Mouse (Mus musculus) forebrain, embryonic 15.5 days (tissue): ENCODE data around the gene Duxbl1. TPM values are rescaled to one million over a fixed set of nuclear protein-coding genes. Genes with fewer than 3 reads are reported as not detected.
A peak's percentile ranks its signal among the peaks of the same experiment; 100 is the strongest.
"Not testable (repeated sequence)": the region's sequence is repeated elsewhere in the genome, so short reads cannot be mapped to it uniquely, and the experiment has no call there.

ENCODE experiments used
- ATAC-seq: fragments of 200-750 bp; cut with Nextera tagmentation; replicated peaks from 2 replicates; pipeline ENCODE4 v1.8.0; 2017; ENCODE audit warnings: mild to moderate bottlenecking, moderate TSS enrichment, moderate library complexity
- H3K27ac ChIP-seq: fragments of 300-500 bp; sonication (generic); replicated peaks from 2 replicates; pipeline ENCODE4 v1.5.1; 2015; ENCODE audit warnings: mild to moderate bottlenecking, inconsistent platforms
- H3K27me3 ChIP-seq: fragments of 300-500 bp; sonication (generic); 2 replicates; pipeline ENCODE4 v1.6.1; 2015; ENCODE audit warnings: inconsistent platforms
- H3K36me3 ChIP-seq: fragments of 300-500 bp; sonication (generic); 2 replicates; pipeline ENCODE4 v1.6.1; 2015; ENCODE audit warnings: mild to moderate bottlenecking, inconsistent platforms
- H3K4me1 ChIP-seq: fragments of 300-500 bp; sonication (generic); 2 replicates; pipeline ENCODE4 v1.6.1; 2015; ENCODE audit warnings: inconsistent platforms
- H3K4me2 ChIP-seq: fragments of 300-500 bp; sonication (generic); replicated peaks from 2 replicates; pipeline ENCODE4 v1.6.1; 2015; ENCODE audit warnings: mild to moderate bottlenecking, inconsistent platforms
- H3K4me3 ChIP-seq: fragments of 300-500 bp; sonication (generic); 2 replicates; pipeline ENCODE4 v1.5.1; 2015; ENCODE audit warnings: mild to moderate bottlenecking, inconsistent platforms
- H3K9ac ChIP-seq: fragments of 300-500 bp; sonication (generic); replicated peaks from 2 replicates; pipeline ENCODE4 v1.6.1; 2015; ENCODE audit warnings: mild to moderate bottlenecking, inconsistent platforms
- H3K9me3 ChIP-seq: fragments of 300-500 bp; sonication (generic); 2 replicates; pipeline ENCODE4 v1.6.1; 2016; ENCODE audit warnings: inconsistent platforms
- WGBS: fragments of 180-500 bp; shearing (Covaris S2); methylation state at CpG from one replicate; pipeline ENCODE4 v1.1.7; 2015; ENCODE audit warnings: mixed read lengths; 5-methylcytosine and 5-hydroxymethylcytosine counted together
- polyA plus RNA-seq: library from polyadenylated mRNA; unstranded; fragments of >200 nt; fragmentation: Nextera tagmentation; extraction: Ambion mirVana; gene quantifications from 2 replicates; pipeline ENCODE4 v1.2.1, GENCODE M21; 2015

The Duxbl1 gene
- polyA plus RNA-seq, result 2.1 and 3.4 TPM in 2 replicates

DNA sequence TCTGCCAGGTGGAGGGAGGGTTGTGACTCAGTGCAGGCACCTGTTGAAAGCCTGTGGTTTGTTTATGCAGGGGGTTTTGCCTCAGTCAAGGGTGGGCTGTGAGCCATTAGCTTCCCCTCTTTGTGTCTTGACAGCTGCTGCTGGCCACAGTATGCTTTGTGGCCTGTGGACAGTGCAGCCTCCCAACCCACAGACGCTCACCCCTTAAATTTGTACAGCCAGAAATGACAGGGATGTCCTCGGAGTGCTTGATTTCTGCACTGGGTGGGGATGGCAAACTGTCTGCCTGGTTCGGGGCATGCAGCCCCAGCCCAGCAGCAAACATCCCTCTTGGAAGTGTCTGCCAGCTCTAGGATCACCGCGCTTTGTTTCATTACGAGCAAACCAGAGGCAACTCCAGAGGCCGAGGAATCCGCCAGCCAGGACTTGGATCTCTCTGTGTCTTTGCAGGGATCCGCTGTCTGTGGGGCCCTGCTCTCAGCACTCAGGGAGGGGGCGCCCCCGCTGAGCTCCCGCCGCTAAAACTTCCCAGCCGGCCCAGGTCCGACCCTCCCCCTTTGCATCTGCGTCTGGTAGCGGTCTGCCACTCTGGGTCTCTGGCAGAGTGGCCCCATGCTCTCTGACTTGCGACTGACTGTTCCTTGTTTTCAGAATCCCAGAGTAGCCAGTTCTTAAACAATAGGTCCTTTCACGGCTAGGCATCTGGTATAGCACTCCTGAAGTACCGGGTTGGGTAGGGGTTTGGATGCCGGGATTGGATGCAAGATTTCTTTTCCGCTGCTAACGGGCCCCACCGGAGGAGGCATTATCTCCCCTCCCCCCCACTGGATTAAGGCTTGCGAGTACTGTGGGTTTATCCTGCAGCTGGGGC lies at the start of gene Duxbl1:
Gene Duxbl1 (plus strand): TSS at position 207 of the 871 bp plus-strand sequence.
- not testable (repeated sequence) for H3K9me3 ChIP-seq, H3K4me1 ChIP-seq, H3K27me3 ChIP-seq, H3K36me3 ChIP-seq
- Histone ChIP-seq H3K27ac (peak within 1 kb of the TSS; percentile 88), H3K4me3 (peak within 1 kb of the TSS; percentile 31), H3K9ac (peak within 1 kb of the TSS; percentile 42), H3K4me2 (peak within 1 kb of the TSS; percentile 35)
- ATAC-seq, result peak; percentile 87
- no CpG with 5 or more reads among the region's 25 CpGs for WGBS

DNA sequence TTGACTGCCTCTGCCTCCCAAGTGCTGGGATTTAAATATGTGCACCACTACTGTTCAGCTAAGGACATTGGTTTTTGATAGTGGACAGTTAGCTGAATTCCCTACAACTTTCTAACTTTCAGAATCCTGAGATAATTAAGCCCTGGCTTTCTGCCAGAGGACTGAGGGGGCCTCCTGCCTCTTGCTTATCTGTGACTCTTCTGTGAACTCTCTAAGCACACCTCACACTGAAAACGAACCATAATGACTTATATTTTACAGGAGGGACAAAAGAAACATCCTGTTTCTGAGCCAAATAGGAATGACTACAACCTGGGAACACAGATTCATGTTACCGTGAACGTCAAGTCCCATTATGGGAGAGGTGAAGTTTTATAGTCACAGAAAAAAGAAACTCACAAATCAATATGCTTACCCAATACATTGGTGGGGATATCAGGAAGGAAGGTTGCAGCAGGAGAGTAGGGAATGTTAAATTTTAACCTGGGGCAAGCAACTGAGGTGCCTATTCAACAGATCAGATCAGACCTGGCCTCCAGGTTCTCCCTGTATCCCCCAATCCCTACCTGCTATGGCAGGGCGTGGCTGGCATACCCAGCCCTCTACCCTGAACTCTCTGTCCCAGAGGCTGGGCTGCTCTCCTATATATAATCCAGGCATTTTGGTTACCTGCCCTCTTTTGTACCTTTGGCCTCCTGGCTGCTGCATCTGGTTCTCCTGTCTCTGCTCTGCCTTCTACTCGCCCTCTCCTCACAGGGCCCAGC lies 41.3 kb upstream of the Duxbl1 start:
- H3K4me2 ChIP-seq, H3K4me1 ChIP-seq, H3K27ac ChIP-seq, H3K36me3 ChIP-seq, H3K27me3 ChIP-seq, ATAC-seq, H3K9ac ChIP-seq, H3K4me3 ChIP-seq, H3K9me3 ChIP-seq: not testable (repeated sequence)
- WGBS, result no CpG with 5 or more reads among the region's 5 CpGs

DNA sequence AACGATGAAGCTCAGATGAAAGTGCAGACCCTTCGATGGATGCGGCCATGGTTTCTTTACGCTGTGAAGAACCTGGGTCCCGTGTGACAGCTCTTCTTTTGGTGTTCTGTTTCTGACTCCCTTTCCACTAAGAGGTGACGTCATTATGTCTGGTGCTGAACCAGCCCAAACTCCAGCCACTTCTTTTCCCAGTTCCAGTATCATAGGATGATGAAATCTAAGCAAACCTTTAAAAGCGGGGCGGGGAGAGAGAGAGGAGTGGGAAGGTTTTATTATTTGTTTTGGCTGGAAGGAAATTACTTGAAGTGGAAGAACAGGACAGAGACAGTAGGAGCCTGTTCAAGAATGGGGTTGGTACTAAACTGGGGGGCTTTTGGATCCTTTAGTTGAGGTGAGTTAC lies 40.4 kb upstream of the Duxbl1 start, which contains the start of gene Cphx1:
Gene Cphx1 (plus strand): TSS at position 301 of the 400 bp plus-strand sequence.
- H3K9ac ChIP-seq, H3K9me3 ChIP-seq, H3K36me3 ChIP-seq, H3K27ac ChIP-seq, H3K4me1 ChIP-seq, H3K4me3 ChIP-seq, H3K4me2 ChIP-seq, ATAC-seq, H3K27me3 ChIP-seq: not testable (repeated sequence)
- WGBS, result no CpG with 5 or more reads among the region's 8 CpGs

DNA sequence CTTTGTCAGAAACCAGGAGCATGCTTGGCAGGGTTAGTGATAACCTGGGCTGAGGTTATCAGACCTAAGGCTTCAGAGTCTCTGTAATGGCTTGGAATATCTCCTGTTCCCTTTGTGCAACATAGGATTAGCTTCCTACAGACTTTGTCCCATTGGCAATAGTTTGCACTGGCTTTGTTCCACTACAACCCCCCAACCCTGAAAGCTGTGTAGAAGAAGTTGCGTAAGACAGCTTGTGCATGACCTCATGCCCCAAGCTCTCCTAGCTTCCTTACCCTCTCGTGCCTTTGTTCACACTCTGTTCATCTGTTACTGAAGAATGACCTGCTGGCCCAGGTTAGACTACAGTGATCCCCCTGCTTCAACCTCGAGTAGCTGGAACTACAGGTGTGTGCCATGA lies 20.5 kb upstream of the Duxbl1 start:
- not testable (repeated sequence) for H3K36me3 ChIP-seq, H3K4me3 ChIP-seq, H3K9me3 ChIP-seq, H3K4me1 ChIP-seq, H3K27me3 ChIP-seq, H3K27ac ChIP-seq, H3K9ac ChIP-seq, H3K4me2 ChIP-seq, ATAC-seq
- no CpG with 5 or more reads among the region's 3 CpGs for WGBS

DNA sequence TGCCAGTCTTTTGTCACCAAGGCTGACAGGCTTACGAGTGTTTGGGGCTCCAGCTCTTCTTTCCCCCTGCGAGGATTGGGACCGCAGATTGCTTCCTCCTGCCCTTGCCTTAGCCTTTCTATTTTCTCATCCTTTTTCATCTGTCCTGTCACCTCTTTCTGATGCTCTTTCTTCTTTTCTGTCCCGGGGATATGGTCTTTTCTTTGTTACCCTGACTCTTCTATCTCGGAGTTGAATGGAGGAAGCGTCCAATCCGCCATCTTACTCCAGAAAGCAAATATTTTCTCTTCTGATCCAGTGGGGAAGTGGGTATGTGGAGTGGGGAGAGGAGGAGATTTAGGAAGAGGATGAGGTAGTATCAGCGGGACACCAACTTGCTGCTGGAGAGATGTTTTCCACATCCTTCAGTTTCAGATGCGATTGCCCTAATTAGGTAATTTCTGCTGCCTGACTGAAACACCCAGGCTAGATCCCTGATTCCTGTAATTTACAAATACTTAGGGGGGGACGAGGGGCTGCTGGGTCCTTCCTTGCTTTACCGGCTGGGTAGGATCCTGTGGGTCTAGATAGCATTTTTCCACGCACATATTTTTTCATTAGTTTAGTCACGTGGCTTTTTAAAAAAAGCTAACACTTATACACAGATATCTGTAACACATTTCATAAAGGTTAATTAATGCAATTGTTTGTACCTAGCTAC lies 1.0 kb downstream of the Duxbl1 start:
- H3K9me3 ChIP-seq, H3K27me3 ChIP-seq, H3K36me3 ChIP-seq, H3K4me1 ChIP-seq: not testable (repeated sequence)
- Histone ChIP-seq H3K9ac (peak overlapping the region; percentile 42), H3K4me3 (peak overlapping the region; percentile 31), H3K4me2 (peak overlapping the region; percentile 35), H3K27ac (peak overlapping the region; percentile 88)
- peak; percentile 59; the same call in 1 of the 2 replicates for ATAC-seq
- WGBS, result 0% methylated on average over 8 of the region's 13 CpGs

DNA sequence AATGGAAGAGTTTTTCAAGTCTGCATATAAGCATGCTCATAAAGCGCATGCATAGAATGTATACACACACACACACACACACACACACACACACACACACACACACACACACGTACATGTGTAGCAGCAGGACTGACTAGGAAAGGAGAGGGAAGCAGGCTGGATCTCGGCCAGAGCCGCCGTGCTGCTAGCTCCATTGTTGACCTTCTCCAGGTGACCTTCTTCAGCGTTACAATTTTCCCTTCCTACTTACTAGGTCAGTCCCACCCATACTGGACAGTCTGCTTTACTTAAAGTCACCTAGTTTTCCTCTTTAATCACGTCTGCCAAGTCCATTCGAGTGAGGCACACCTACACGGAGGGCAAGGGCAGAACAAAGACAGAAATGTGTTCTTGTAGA lies 3.5 kb downstream of the Duxbl1 start:
- not testable (repeated sequence) for H3K4me2 ChIP-seq, H3K36me3 ChIP-seq, ATAC-seq, H3K27me3 ChIP-seq, H3K27ac ChIP-seq, H3K4me3 ChIP-seq, H3K4me1 ChIP-seq, H3K9ac ChIP-seq, H3K9me3 ChIP-seq
- WGBS, result 81% methylated on average over 5 of the region's 9 CpGs

DNA sequence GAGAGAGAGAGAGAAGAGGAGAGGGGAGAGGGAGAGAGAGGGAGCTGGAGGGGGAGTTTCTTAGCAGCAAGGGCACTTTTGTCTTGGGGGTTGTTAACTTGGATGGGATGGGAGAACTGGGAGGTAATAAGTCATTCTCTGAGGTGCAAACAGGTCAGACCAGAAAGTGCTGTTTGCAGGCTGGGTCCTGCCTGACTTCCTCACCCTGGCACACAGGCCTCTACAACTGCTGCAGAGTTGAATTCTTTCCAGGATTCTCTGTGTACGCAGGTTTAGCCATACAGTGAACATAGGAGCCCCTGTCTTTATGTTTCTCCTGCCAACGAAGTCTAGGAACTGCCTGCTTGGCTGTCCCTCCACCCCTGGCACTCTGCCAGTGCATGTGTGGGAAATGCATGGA lies 29.1 kb downstream of the Duxbl1 start:
- not testable (repeated sequence) for H3K27ac ChIP-seq, H3K4me3 ChIP-seq, H3K9ac ChIP-seq, ATAC-seq, H3K36me3 ChIP-seq, H3K27me3 ChIP-seq, H3K4me2 ChIP-seq, H3K9me3 ChIP-seq, H3K4me1 ChIP-seq
- no CpG with 5 or more reads among the region's 2 CpGs for WGBS

DNA sequence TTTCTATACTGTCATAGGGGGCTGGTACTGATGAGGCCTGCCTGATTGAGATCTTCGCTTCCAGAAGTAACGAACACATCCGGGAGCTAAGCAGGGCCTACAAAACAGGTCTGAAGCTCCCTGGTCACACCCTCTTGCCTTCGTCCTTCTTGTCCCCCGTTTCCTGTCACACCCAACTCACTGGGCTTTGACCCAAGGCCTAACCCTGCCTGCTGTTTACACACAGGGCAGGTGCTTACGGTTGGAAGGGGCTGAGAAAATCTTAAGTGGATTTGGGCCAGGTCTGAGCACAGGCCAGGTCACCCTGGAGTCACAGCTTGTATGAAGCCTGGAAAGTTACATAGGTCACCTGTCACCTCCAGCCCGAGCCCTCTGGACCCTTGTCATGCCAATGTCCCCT lies 38.0 kb downstream of the Duxbl1 start:
- not testable (repeated sequence) for H3K27me3 ChIP-seq, ATAC-seq, H3K9me3 ChIP-seq, H3K27ac ChIP-seq, H3K36me3 ChIP-seq, H3K4me3 ChIP-seq, H3K9ac ChIP-seq, H3K4me1 ChIP-seq, H3K4me2 ChIP-seq
- WGBS, result no CpG with 5 or more reads among the region's 7 CpGs

DNA sequence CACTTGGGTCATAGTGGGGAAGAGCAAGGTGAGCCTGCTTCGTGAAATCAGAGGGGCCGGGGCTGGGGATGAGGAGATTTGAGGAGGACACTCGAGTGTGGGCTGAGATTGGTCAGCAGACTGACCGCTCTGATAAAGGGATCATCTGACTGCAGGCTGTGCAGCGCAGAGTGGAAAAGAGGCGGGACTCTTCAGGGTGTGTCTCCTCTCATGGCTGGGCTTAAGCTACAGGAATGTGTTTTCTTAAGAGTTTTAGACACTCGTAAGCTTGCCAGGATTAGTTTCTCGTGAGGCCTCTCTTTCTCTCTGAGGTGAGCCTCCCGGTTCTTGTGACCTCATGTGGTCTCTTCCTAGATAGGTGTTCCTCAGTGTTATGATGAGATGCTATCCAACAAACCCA lies 43.2 kb downstream of the Duxbl1 start:
- no CpG with 5 or more reads among the region's 9 CpGs for WGBS
- not testable (repeated sequence) for H3K27me3 ChIP-seq

DNA sequence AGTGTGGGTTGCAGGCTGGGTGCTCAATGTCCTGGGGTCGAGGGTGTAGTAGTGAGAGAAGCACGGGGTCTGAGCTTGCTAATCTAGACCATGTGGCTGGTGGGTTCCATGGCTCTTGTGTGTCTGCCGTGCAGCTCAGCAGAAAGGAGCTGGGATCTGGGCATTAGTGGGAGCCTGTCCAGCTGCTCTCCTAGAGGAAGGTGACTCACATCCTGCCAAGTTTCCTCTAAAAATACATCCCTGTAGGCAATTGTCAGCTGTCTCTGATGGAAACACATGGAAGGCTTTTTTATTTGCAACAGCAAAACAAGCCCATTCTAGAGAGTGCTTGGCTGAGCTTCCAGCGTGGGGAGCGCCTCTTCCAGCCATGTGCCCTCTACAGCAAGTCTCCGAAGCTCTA lies 44.5 kb downstream of the Duxbl1 start:
- not testable (repeated sequence) for H3K4me1 ChIP-seq, H3K27me3 ChIP-seq, H3K4me2 ChIP-seq, H3K36me3 ChIP-seq, H3K9me3 ChIP-seq, ATAC-seq, H3K4me3 ChIP-seq, H3K27ac ChIP-seq, H3K9ac ChIP-seq
- WGBS, result no CpG with 5 or more reads among the region's 6 CpGs

More for the DNA sequence above, 43.2 kb downstream of the Duxbl1 start:
- not testable (repeated sequence) for H3K36me3 ChIP-seq, H3K9me3 ChIP-seq, H3K27ac ChIP-seq, H3K4me1 ChIP-seq, H3K4me3 ChIP-seq, ATAC-seq, H3K4me2 ChIP-seq, H3K9ac ChIP-seq

DNA sequence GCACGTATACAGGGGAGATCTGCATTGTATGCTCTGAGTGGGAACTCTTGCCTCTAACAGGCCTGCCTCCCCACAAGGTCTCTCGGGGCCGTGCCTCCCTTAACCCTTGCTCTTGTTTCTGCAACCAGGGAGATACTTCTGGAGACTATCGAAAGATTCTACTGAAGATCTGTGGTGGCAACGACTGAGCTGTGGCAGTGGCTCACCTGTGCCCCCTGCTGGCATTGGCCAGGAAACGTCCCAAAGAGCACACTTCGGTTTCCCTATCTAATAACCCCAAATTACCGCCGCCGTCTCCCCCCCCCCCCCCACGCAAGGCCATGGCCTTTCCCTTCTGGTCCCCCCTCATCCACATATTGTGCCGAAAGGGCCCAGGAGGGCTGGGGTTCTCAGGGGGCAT lies 47.3 kb downstream of the Duxbl1 start:
- ATAC-seq, result not testable (repeated sequence)
- no CpG with 5 or more reads among the region's 12 CpGs for WGBS

DNA sequence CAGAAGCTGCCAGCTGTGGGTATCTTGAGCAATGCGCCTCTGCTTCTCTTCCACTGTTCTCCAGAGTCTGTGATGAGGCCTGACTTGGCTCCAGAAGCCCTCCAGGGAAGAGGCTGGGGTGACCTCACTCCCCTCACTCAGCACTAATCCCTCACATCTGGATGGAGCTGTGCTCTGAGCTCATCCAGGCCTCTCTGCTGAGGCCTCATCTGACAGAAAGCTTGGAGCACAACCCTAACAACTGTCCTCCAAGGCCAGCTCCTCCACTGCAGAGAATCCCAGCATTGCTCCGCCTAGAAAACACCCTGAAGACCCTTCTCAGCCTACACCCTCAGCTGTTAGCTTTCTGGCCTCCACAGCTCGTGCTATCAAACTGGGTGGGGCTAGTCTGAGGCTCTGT lies 56.0 kb downstream of the Duxbl1 start:
- H3K4me3 ChIP-seq, H3K9ac ChIP-seq, ATAC-seq, H3K27ac ChIP-seq, H3K9me3 ChIP-seq, H3K4me1 ChIP-seq, H3K4me2 ChIP-seq, H3K27me3 ChIP-seq, H3K36me3 ChIP-seq: not testable (repeated sequence)
- no CpG with 5 or more reads among the region's 3 CpGs for WGBS

More for the DNA sequence above, 47.3 kb downstream of the Duxbl1 start:
- not testable (repeated sequence) for H3K27me3 ChIP-seq, H3K4me2 ChIP-seq, H3K36me3 ChIP-seq, H3K9ac ChIP-seq, H3K9me3 ChIP-seq, H3K4me1 ChIP-seq, H3K27ac ChIP-seq, H3K4me3 ChIP-seq
